Mouse (Mus musculus) olfactory bulb, adult 2 months (tissue): ENCODE data around the gene Me1. TPM values are rescaled to one million over a fixed set of nuclear protein-coding genes. Genes with fewer than 3 reads are reported as not detected.
"Not testable (repeated sequence)": the region's sequence is repeated elsewhere in the genome, so short reads cannot be mapped to it uniquely, and the experiment has no call there.

Experiments used
- H3K27ac ChIP-seq: fragments of 200-500 bp; 2 replicates; pipeline ENCODE4 v1.5.1; 2012; ENCODE audit warnings: low read depth, low read length; ENCODE audit not compliant: insufficient read depth
- H3K4me1 ChIP-seq: fragments of 200-500 bp; 2 replicates; pipeline ENCODE4 v1.6.1; 2012; ENCODE audit warnings: low read length; ENCODE audit not compliant: control insufficient read depth, insufficient read depth
- H3K4me3 ChIP-seq: fragments of 200-500 bp; 2 replicates; pipeline ENCODE4 v1.5.1; 2012; ENCODE audit warnings: mild to moderate bottlenecking, low read depth, low read length, moderate library complexity; ENCODE audit not compliant: insufficient read depth
- CTCF ChIP-seq: fragments of 200-500 bp; IDR thresholded peaks from 2 replicates; pipeline ENCODE4 v1.5.1; 2012; ENCODE audit warnings: low read depth, mild to moderate bottlenecking, low read length, moderate library complexity; ENCODE audit not compliant: insufficient read depth
- POLR2A ChIP-seq: fragments of 200-500 bp; IDR thresholded peaks from 2 replicates; pipeline ENCODE4 v1.6.1; 2012; ENCODE audit warnings: mild to moderate bottlenecking, low read depth, low read length, moderate library complexity; ENCODE audit not compliant: insufficient read depth
- WGBS: fragments of 180-500 bp; shearing (Covaris S2); methylation state at CpG from one replicate; pipeline ENCODE4 v1.1.7; 2018; 5-methylcytosine and 5-hydroxymethylcytosine counted together
- polyA plus RNA-seq: library from polyadenylated mRNA; stranded (reverse); fragments of >200 nt; gene quantifications from 2 replicates; pipeline ENCODE4 v1.2.4, GENCODE M21; 2012; ENCODE audit warnings: low replicate concordance; ENCODE audit not compliant: missing spikeins, insufficient read depth, insufficient read length

Me1 gene
- polyA plus RNA-seq, 1 experiment: not detected

DNA sequence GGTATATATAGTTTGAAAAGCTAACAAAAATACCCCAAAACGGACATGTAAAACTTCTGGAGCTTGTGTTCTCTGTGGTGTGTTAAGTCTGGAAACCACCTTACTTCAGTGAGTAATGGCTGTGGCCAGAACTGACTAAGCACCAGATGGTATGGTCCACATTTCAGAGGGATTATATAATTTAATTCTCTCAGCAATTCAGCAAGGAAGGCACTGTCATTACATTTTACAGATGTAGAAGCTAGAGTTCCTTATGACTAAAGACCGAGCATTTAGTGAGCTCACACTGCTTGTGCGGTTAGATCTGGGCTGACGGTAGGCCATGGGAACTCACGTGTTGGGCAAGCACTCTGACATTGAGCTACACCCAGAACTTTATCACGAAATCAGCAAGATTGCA lies 71.0 kb downstream of the Me1 start:
- H3K4me1 ChIP-seq: peaks cover 5% of the 10 kb centered on the region
- no peak for TF ChIP-seq POLR2A
- no peak for TF ChIP-seq CTCF
- no peak overlapping the region for H3K27ac ChIP-seq
- H3K4me3 ChIP-seq: no peak overlapping the region
- WGBS: 97% methylated on average over 6 of the region's 6 CpGs

DNA sequence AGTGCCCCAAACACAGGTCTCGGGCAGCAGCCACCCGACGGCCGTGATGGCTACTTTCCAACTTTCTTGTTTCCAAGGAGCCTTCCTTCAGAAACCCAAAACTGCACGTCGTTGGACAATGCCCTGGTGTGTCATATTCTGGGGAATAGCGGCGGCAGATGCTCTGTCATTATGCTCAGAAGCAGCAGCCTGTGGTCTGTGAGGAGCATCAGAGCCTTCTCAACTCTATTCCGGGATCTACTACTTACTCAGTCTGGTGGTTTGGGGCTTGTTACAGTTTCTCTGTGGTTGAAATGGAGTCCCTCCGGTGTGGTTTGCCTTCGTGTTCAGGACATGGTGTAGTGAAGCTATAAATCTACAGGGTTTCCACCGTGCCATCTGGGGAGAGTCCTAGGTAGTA lies 71.7 kb downstream of the Me1 start:
- peaks cover 5% of the 10 kb centered on the region for H3K4me1 ChIP-seq
- 71% methylated on average over 12 of the region's 12 CpGs for WGBS
- TF ChIP-seq CTCF: no peak
- no peak for TF ChIP-seq POLR2A
- H3K4me3 ChIP-seq: no peak overlapping the region
- H3K27ac ChIP-seq: no peak overlapping the region

DNA sequence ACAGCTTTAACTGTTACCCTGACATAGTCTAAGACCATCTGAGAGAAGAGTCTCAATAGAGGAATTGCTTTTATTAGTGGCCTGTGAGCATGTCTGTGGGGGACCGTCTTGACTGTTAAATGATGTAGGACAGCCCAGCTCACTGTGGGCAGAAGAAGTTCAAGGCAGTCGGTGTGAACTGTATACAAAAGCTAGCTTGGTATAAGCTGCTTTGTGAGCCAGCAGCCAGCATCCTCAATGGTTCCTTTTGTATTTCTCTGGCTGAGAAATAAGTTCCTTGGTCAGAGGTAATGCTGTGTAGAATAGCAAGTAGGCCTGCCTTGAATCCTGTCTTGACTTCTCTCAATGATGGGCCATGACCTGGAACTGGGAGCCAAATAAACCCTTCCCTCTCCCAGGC lies 73.7 kb downstream of the Me1 start:
- peaks cover 2% of the 10 kb centered on the region; the same call in 1 of the 2 replicates for H3K4me1 ChIP-seq

DNA sequence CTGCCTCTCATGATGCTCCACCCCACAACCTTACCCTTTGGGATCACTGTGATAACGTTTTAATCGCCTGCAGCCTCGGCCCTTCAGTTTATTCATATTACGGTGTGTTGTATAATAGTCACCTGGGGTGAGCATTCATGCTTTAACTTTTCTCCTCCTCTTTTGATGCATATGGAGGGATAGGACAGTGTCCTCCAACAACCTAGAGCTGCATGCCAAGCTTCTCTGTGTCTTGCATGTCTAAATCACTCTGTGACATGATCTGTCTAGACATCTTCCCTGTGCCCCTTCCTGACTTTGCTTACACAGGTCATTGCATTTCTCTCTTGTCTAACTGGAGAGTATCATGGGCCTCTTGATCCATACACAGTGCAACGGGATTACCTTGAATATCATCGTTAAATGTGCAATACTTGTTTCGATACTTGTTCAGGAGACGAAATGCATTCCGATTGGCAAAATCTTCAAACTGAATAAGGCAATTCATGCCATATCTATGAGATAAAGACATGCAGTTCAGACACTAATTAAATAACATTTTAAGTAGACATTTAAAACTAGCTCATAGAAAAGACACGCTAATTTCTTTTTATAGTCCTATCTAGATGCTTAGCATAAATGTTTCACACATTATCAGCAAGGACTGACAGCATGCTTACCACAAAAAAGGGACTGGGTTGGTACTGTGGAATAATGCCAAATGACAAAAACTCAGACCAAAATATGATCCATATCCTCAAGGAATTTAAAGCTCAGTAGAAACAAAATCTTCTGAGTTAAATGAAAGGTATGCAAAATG lies 76.2 kb downstream of the Me1 start:
- no peak overlapping the region for H3K27ac ChIP-seq
- 85% methylated on average over 10 of the region's 10 CpGs for WGBS
- no peak overlapping the region for H3K4me3 ChIP-seq
- H3K4me1 ChIP-seq: no peaks in the 10 kb centered on the region
- no peak for TF ChIP-seq POLR2A

More for the DNA sequence above, 73.7 kb downstream of the Me1 start:
- 45% methylated on average over 2 of the region's 2 CpGs for WGBS
- Histone ChIP-seq H3K27ac (no peak overlapping the region), H3K4me3 (no peak overlapping the region)
- TF ChIP-seq POLR2A (no peak), CTCF (no peak)

DNA sequence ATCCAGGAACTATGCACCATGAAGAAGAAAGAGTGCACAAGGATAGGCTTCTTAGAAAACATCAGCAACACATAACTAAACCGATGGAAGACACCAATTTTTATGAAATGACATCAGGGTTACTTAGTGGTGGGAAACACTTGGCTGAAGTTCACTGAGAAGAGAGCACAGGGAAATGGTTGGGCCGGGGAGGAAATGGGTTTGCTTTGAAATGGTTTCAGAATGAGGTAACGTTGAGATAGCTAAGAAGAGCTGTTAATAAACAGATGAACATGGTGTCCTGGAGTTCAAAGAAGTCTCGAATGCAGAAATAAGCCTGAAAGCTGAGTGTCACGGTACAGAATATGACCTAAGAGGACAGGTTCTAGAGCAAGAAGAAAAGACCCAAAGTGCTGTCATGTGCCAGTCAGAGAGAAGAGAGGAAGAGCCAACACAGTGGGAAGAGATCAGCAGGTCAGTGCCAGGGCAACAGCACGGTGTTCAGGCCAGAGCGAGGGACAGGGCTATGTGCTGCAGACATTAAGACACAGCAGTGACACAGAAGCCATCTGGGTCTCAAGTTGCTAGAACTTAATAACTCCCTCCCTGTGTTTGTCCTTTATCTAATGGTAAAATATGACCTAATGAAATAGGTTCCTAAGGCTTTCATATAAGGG lies 77.8 kb downstream of the Me1 start:
- WGBS: 88% methylated on average over 7 of the region's 7 CpGs
- Histone ChIP-seq H3K27ac (no peak overlapping the region), H3K4me3 (no peak overlapping the region), H3K4me1 (no peaks in the 10 kb centered on the region)
- TF ChIP-seq CTCF (no peak), POLR2A (no peak)

DNA sequence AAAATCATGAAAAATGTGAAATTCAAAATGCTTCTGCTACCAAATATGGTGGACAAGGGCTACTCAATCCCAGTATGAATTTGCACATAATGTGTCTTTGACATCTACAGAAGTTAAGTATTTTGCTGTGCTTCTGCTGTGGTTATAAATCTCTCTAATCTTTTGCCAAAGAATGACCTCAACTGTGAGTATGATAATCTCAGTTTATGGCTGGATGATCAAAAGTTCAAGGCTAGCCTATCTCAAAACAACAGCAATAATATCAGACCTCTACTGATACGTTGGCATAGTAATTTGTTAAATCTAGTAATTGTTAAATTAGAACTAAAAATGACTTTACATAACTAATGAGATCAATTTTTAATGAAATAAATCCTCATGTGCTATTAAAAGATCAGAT lies 80.0 kb downstream of the Me1 start:
- Histone ChIP-seq H3K27ac (no peak overlapping the region), H3K4me1 (no peaks in the 10 kb centered on the region), H3K4me3 (no peak overlapping the region)
- 89% methylated on average over 1 of the region's 1 CpGs for WGBS
- TF ChIP-seq POLR2A (no peak), CTCF (no peak)

DNA sequence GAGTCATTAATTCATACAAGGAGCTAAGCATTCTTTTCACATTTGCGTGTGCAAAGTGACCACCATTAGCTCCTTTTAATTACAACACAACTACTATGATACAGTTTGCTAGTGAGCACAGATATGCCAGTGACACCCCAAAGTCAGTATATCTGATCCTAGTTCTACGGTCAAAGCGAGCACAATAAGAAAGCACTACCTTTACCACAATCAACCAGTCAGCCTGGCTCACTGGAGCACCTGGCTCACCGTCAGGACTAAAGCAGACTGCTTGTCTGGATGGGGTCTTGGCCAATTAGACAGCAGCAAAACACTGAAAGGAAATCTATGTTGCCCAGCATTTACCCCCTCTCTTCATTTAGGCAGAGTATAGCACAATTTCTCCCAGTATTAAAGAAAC lies 83.7 kb downstream of the Me1 start:
- Histone ChIP-seq H3K27ac (no peak overlapping the region), H3K4me3 (no peak overlapping the region), H3K4me1 (no peaks in the 10 kb centered on the region)
- WGBS: 95% methylated on average over 4 of the region's 4 CpGs
- TF ChIP-seq POLR2A: no peak
- no peak for TF ChIP-seq CTCF

DNA sequence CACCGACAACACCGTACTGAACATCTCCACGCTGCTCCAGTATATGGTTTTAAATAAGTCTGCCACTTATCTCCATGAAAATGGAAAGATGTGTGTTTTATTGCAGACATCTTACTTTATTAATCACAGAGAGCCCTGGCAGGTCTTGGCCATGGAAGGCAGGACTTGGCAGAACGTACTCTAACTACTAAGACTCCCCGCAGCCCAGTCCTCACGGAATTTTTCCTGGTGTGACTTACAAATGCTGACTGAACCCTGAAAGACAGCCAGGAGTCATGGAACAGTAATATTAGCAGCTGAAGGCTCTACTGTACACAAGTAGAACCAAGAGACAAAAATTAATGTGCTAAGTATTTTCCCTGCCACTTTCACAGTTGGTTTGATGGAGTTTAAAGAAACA lies 90.0 kb downstream of the Me1 start:
- 73% methylated on average over 6 of the region's 6 CpGs for WGBS
- TF ChIP-seq CTCF (no peak), POLR2A (no peak)
- H3K27ac ChIP-seq: no peak overlapping the region
- H3K4me3 ChIP-seq: no peak overlapping the region
- H3K4me1 ChIP-seq: no peaks in the 10 kb centered on the region

DNA sequence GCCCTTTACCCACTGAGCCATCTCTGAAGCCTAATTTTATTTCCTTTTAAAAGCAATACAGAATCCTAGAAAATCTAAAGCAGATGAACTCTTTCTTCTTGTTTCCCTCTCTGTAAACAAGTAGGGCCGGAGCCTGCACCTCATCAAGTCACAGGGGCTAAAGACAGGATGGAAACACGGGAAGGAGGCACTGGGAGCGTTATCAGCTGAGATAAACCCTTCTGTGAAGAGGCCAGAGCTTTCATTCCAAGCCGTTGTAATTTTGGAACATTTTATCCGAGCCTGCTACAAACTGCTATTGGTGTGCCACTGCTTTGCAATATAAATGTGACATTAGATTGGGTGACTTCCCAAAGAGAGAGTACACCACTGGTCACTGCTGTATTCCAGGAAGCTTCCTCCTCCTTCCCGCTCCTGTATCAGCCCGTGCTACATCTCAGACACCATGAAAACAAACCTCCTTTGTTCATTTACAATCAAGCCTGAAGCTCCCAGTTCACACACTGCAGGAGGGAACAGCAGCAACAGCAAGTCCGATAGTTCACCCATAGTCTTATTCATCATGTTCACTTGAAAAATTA lies 95.9 kb downstream of the Me1 start:
- no peak overlapping the region for H3K4me3 ChIP-seq
- H3K4me1 ChIP-seq: no peaks in the 10 kb centered on the region
- no peak overlapping the region for H3K27ac ChIP-seq
- TF ChIP-seq CTCF (no peak), POLR2A (no peak)
- WGBS: 59% methylated on average over 8 of the region's 8 CpGs

DNA sequence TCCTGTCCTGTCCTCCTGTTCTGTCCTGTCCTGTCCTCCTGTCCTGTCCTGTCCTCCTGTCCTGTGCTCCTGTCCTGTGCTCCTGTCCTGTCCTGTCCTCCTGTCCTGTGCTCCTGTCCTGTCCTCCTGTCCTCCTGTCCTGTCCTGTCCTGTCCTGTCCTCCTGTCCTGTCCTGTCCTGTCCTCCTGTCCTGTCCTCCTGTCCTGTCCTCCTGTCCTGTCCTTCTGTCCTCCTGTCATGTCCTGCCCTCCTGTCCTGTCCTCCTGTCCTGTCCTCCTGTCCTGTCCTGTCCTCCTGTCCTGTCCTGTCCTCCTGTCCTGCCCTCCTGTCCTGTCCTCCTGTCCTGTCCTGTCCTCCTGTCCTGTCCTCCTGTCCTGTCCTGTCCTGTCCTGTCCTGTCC lies 98.8 kb downstream of the Me1 start:
- not testable (repeated sequence) for H3K4me3 ChIP-seq, H3K4me1 ChIP-seq, H3K27ac ChIP-seq

DNA sequence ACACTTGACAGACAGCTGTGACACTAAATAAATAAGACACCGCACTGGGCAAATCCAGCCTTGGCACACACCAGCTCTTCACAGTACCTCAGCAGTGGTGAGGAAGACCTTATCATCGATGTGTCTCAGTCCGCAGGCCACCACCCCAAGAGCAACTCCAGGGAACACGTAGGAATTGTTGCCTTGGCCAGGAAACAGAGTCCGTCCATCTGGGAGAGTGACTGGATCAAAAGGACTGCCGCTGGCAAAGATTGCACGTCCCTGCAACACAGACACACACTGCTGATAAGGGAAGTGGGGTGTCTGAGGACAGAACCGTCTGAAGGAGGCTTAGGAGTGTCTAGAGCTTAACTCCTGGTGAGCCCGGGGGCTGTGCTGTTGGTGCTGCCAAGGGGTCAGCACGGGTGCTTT lies 101.4 kb downstream of the Me1 start:
- H3K4me1 ChIP-seq: peaks cover 11% of the 10 kb centered on the region
- not testable (repeated sequence) for H3K27ac ChIP-seq, H3K4me3 ChIP-seq
- 78% methylated on average over 10 of the region's 10 CpGs for WGBS
